Mouse (Mus musculus): Measurements from ENCODE around the gene Vkorc1. TPM values are rescaled to one million over a fixed set of nuclear protein-coding genes. Genes with fewer than 3 reads are reported as not detected.
"Not testable (repeated sequence)": the region's sequence is repeated elsewhere in the genome, so short reads cannot be mapped to it uniquely, and the experiment has no call there.

Vkorc1 gene
- total and polyA plus RNA-seq, 2 experiments = 261 to 833 TPM

- WGBS = 87% methylated on average over 2 of the region's 2 CpGs
- no peak overlapping the region for H3K27ac ChIP-seq (replicated peaks; ENCODE audit: insufficient read depth, low read depth, low read length)
- H3K9ac ChIP-seq (ENCODE audit: low read depth, low read length) = no peak overlapping the region
- DNase-seq (ENCODE audit: extremely low read depth, low read depth, low spot score) = no peak
- TF ChIP-seq POLR2A (IDR thresholded peaks at IDR 0.05; ENCODE audit: extremely low read depth, insufficient read depth, low read length) (no peak), CTCF (IDR thresholded peaks at IDR 0.05; ENCODE audit: low read depth, low read length) (no peak)
- H3K4me1 ChIP-seq (ENCODE audit: control insufficient read depth, insufficient read depth, low read length) = peaks cover 8% of the 10 kb centered on the region; the same call in 1 of the 2 replicates
- H3K36me3 ChIP-seq (ENCODE audit: control insufficient read depth, insufficient read depth, low read length) = peaks cover 6% of the 10 kb centered on the region; the same call in 1 of the 2 replicates
- peaks cover 3% of the 10 kb centered on the region; the same call in 1 of the 2 replicates for H3K79me2 ChIP-seq (ENCODE audit: control insufficient read depth, insufficient read depth, low read length)
- H3K4me3 ChIP-seq (ENCODE audit: insufficient read depth, low read depth, low read length) = no peak overlapping the region
- no peaks in the 10 kb centered on the region for H3K27me3 ChIP-seq (ENCODE audit: control insufficient read depth, insufficient read depth, low read length)
Measured at GRCm38 (mm10) chr7:127901772-127902171, 6.4 kb upstream of the Vkorc1 start.

DNA sequence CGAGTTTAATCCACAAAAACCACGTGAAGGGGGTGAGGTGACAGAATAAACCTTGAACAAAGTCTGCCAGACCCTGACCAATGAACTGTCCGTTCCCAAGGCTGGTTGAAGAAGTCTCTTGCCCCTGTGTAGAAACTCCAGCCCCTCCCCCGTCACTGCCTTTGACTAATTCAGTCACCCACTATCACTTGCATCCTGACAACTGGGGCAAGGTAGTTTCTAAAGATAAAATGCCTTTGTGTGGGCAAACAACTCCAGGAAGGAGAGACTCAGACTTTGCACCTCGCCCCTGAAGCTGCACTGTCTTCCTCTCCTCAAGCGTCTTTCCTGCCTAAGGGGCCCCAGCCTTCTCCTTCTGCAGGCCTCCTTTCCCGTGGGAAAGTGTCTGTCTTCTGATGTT is 4.6 kb upstream of the Vkorc1 start:
- 57% methylated on average over 7 of the region's 7 CpGs for WGBS
- DNase-seq (ENCODE audit: extremely low read depth, low read depth, low spot score) = no peak

DNA sequence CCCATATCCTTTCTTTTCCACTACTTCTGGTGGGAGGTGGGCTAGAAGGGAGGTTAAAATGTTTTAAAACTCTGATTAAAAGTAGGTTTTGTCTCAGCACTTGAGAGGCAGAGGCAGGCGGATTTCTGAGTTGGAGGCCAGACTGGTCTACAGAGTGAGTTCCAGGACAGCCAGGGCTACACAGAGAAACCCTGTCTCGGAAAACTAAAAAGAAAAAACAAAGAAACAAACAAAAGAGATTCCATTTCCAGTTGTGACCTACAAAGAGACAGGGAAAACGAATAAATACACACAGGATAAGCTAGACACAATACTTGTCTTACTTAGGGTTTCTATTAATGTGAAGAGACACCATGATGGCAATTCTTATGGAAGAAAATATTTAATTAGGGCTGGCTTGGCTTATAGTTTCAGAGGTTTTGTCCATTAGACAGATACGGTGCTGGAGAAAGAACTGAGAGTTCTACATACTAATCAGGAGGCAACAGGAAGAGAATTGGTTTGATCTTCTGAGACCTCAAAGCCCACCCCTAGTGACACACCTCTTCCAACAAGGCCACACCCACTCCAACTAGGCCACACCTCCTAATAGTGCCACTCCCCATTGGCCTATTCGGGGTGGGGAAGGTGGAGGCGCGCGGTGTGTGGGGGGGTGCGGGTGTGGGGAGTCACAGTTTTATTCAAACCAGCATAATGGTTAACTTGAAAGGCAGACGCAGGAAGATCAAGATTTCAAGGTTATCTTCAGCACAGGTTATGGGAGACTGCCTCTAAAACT is 3.0 kb upstream of the Vkorc1 start:
- WGBS = 51% methylated on average over 10 of the region's 10 CpGs
- no peaks in the 10 kb centered on the region for H3K79me2 ChIP-seq (ENCODE audit: control insufficient read depth, insufficient read depth, low read length)
- TF ChIP-seq CTCF (IDR thresholded peaks at IDR 0.05; ENCODE audit: low read depth, low read length) = no peak
- TF ChIP-seq POLR2A (IDR thresholded peaks at IDR 0.05; ENCODE audit: extremely low read depth, insufficient read depth, low read length) = no peak
- no peak for DNase-seq (ENCODE audit: extremely low read depth, low read depth, low spot score)
- no peak overlapping the region for H3K27ac ChIP-seq (replicated peaks; ENCODE audit: insufficient read depth, low read depth, low read length)
- H3K4me1 ChIP-seq (ENCODE audit: control insufficient read depth, insufficient read depth, low read length) = peaks cover 11% of the 10 kb centered on the region; the same call in 1 of the 2 replicates
- H3K36me3 ChIP-seq (ENCODE audit: control insufficient read depth, insufficient read depth, low read length) = peaks cover 1% of the 10 kb centered on the region; the same call in 1 of the 2 replicates
- H3K27me3 ChIP-seq (ENCODE audit: control insufficient read depth, insufficient read depth, low read length) = no peaks in the 10 kb centered on the region
- no peak overlapping the region for H3K9ac ChIP-seq (ENCODE audit: low read depth, low read length)
- no peak overlapping the region for H3K4me3 ChIP-seq (ENCODE audit: insufficient read depth, low read depth, low read length)

More for the DNA sequence above, 4.6 kb upstream of the Vkorc1 start:
- peaks cover 11% of the 10 kb centered on the region; the same call in 1 of the 2 replicates for H3K4me1 ChIP-seq (ENCODE audit: control insufficient read depth, insufficient read depth, low read length)
- no peaks in the 10 kb centered on the region for H3K36me3 ChIP-seq (ENCODE audit: control insufficient read depth, insufficient read depth, low read length)
- no peak overlapping the region for H3K27ac ChIP-seq (replicated peaks; ENCODE audit: insufficient read depth, low read depth, low read length)
- no peaks in the 10 kb centered on the region for H3K27me3 ChIP-seq (ENCODE audit: control insufficient read depth, insufficient read depth, low read length)
- H3K9ac ChIP-seq (ENCODE audit: low read depth, low read length) = no peak overlapping the region
- H3K4me3 ChIP-seq (ENCODE audit: insufficient read depth, low read depth, low read length) = no peak overlapping the region
- peaks cover 3% of the 10 kb centered on the region; the same call in 1 of the 2 replicates for H3K79me2 ChIP-seq (ENCODE audit: control insufficient read depth, insufficient read depth, low read length)
- no peak for TF ChIP-seq POLR2A (IDR thresholded peaks at IDR 0.05; ENCODE audit: extremely low read depth, insufficient read depth, low read length)
- no peak for TF ChIP-seq CTCF (IDR thresholded peaks at IDR 0.05; ENCODE audit: low read depth, low read length)

DNA sequence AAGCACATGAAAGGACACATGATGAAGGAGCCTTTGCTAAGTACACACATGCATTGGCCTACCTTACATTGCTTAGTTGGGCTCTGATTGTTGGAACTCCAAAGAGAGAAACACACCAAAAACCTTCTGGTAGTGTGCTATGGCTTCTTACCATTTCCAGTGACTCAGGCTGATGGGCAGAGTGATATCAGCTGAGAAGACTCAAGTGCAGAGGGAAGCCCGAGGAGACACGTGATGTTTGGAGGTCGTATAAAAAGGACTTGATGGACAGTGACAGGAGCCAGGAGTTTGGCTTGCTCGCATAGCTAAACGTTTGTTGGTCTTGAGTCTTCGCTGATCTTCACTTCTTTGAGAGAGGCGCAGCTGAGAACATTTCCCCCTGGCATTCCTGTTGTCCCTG is 2.1 kb upstream of the Vkorc1 start:
- TF ChIP-seq POLR2A (IDR thresholded peaks at IDR 0.05; ENCODE audit: extremely low read depth, insufficient read depth, low read length) (no peak), CTCF (IDR thresholded peaks at IDR 0.05; ENCODE audit: low read depth, low read length) (no peak)
- Histone ChIP-seq H3K36me3 (ENCODE audit: control insufficient read depth, insufficient read depth, low read length) (peaks cover 9% of the 10 kb centered on the region), H3K27ac (replicated peaks; ENCODE audit: insufficient read depth, low read depth, low read length) (no peak overlapping the region), H3K79me2 (ENCODE audit: control insufficient read depth, insufficient read depth, low read length) (no peaks in the 10 kb centered on the region), H3K27me3 (ENCODE audit: control insufficient read depth, insufficient read depth, low read length) (no peaks in the 10 kb centered on the region), H3K9ac (ENCODE audit: low read depth, low read length) (no peak overlapping the region), H3K4me3 (ENCODE audit: insufficient read depth, low read depth, low read length) (no peak overlapping the region), H3K4me1 (ENCODE audit: control insufficient read depth, insufficient read depth, low read length) (peaks cover 15% of the 10 kb centered on the region; the same call in 1 of the 2 replicates)
- WGBS = 86% methylated on average over 7 of the region's 7 CpGs
- no peak for DNase-seq (ENCODE audit: extremely low read depth, low read depth, low spot score)

DNA sequence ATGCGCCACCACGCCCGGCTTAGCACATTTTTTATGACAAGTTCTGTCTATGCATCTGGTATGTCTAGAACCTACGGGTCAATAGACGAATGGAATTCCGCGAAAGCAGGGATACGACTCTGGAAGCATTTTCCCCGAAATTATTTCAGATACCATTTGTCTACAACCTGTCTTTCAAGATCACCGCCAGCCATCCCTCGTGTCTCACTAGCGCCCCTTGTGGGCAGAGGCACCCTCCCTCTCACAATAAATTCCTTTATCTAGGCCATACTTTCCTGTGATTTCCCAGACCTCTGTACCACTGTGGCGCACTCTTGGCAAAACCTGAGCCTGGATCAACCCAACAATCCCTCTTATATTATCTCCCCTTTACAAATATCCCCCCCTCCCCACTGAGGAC is 967 bp upstream of the Vkorc1 start:
- TF ChIP-seq CTCF (IDR thresholded peaks at IDR 0.05; ENCODE audit: low read depth, low read length) = peak; percentile 80
- no peak for TF ChIP-seq POLR2A (IDR thresholded peaks at IDR 0.05; ENCODE audit: extremely low read depth, insufficient read depth, low read length)
- Histone ChIP-seq H3K9ac (ENCODE audit: low read depth, low read length) (no peak overlapping the region), H3K4me1 (ENCODE audit: control insufficient read depth, insufficient read depth, low read length) (peaks cover 18% of the 10 kb centered on the region; the same call in 1 of the 2 replicates), H3K27me3 (ENCODE audit: control insufficient read depth, insufficient read depth, low read length) (no peaks in the 10 kb centered on the region), H3K79me2 (ENCODE audit: control insufficient read depth, insufficient read depth, low read length) (no peaks in the 10 kb centered on the region), H3K27ac (replicated peaks; ENCODE audit: insufficient read depth, low read depth, low read length) (no peak overlapping the region), H3K36me3 (ENCODE audit: control insufficient read depth, insufficient read depth, low read length) (peaks cover 11% of the 10 kb centered on the region), H3K4me3 (ENCODE audit: insufficient read depth, low read depth, low read length) (no peak overlapping the region)
- DNase-seq (ENCODE audit: extremely low read depth, low read depth, low spot score) = no peak
- WGBS = 65% methylated on average over 13 of the region's 13 CpGs

DNA sequence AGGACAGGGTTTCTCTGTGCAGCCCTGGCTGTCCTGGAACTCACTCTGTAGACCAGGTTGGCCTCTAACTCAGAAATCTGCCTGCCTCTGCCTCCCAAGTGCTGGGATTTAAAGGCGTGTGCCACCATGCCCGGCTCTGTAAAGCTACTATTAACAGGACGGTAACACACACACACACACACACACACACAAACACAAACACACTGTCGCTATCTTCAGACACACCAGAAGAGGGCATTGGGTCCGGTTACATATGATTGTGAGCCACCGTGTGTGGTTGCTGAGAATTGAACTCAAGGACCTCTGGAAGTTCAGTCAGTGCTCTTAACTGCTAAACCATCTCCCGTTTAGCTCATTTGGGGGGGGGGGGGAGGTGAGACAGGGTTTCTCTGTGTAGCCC is 474 bp upstream of the Vkorc1 start:
- peaks cover 18% of the 10 kb centered on the region; the same call in 1 of the 2 replicates for H3K4me1 ChIP-seq (ENCODE audit: control insufficient read depth, insufficient read depth, low read length)
- not testable (repeated sequence) for H3K4me3 ChIP-seq (ENCODE audit: insufficient read depth, low read depth, low read length); DNase-seq (ENCODE audit: extremely low read depth, low read depth, low spot score); H3K27ac ChIP-seq (replicated peaks; ENCODE audit: insufficient read depth, low read depth, low read length); H3K27me3 ChIP-seq (ENCODE audit: control insufficient read depth, insufficient read depth, low read length); H3K9ac ChIP-seq (ENCODE audit: low read depth, low read length); H3K79me2 ChIP-seq (ENCODE audit: control insufficient read depth, insufficient read depth, low read length)
- peaks cover 11% of the 10 kb centered on the region for H3K36me3 ChIP-seq (ENCODE audit: control insufficient read depth, insufficient read depth, low read length)
- WGBS = 65% methylated on average over 7 of the region's 7 CpGs

All from liver, adult 2 months (tissue).